Mouse (Mus musculus) B cell, adult 67 days (primary cell): ENCODE results near the gene Fibcd1. TPM values are rescaled to one million over a fixed set of nuclear protein-coding genes. Genes with fewer than 3 reads are reported as not detected.

Experiments used
- total RNA-seq, 2 experiments: library from RNA; stranded (reverse); gene quantifications; 4 replicates each; pipeline ENCODE4 v1.2.4; 2023

Fibcd1 gene
- total RNA-seq: not detected

DNA sequence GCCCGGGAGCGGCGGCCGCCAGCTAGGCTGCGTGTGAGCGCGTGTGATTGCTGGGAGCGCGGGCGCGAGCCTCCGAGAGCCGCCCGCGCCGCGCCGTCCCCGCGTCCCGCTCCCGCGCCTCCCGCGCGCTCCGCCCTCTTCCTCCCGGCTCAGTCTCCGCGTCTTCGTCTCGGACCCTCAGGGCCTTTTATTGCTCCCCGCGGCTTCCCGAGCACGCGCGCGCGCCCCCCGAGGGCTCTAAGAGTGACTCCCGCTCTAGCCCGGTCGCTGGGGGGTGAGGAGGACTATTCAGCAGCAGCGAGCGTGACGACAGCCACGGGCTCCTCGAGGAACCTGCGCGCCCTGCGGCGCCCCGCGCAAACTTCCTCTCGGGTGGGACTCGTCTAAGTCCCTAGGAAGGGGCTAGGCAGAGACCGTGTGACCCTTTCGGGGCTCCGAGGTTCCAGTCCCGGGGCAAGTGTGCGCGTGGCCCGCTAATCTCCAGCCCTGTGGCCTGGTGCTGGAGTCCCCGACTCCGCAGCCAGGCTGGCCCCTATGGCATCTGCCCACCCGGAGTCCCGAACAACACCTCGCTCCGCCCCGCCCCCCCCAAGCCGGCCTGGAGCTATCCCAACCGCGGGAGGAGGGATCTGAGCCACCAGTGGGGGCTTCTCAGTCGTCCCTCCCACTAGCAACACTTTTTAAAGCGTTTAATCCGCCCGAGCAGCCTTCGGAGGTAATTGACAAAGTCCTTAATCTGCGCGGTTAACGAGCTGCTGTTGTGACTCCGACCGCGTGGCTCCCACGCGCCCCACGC lies at the start of gene Fibcd1:
TSS of gene Fibcd1 (minus strand) at position 110 of the 796 bp plus-strand sequence.

DNA sequence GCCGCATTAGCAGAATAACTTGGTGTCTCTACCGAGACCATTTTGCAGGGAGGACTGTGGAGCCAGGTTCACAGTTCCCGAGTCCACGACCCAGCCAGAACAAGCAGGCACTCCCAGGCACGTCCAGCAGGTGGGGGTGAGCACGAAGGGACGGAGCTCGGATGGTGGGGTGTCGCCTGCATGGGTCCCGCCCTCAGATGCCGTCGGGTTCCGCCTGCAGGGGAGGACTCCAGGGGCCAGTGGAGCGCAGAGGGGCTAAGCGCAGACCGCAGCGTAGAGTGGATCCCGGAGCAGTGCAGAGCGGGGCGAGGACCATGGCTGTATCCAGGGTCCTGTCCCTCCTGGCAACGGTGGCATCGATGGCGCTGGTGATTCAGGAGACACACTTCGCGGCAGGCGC lies 41.2 kb upstream of the Fibcd1 start, which contains the start of gene Lamc3:
TSS of gene Lamc3 (plus strand) at position 262 of the 400 bp plus-strand sequence.

DNA sequence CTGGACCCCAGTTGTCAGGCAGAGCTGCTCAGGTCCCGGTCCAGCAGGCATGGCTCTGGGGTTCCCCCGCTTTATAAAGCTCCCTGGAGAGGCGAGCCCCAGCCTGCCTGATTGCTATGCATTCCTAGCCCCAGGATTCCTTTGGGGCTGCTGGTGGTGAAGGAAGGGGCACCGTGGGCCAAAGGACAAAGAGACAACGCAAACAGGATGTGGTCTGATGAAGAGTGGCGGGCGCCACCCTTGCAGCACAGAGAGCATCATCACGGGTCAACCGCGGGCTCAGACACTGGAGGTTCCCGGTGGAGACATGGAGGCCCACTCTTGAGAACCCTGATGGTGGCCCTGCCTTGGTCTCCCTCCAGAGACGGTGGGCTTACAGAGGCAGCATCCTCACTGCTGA lies 35.4 kb downstream of the Fibcd1 start, which contains the start of gene Qrfp:
TSS of gene Qrfp (minus strand) at position 137 of the 400 bp plus-strand sequence.

Other genes starting within 250 kb of the Fibcd1 start
- gene Prdm12, start 206.0 kb downstream of the Fibcd1 start, total RNA-seq: not detected
- 10 to 100 TPM; 46.8 to 50.8 TPM for gene Exosc2, start 175.3 kb downstream of the Fibcd1 start, total RNA-seq
- 10 to 100 TPM; 79.6 to 81.9 TPM for gene Abl1, start 157.6 kb downstream of the Fibcd1 start, total RNA-seq
- 1 to 10 TPM in 1 of 2 experiments, under 1 TPM in 1; 0.92 to 2.6 TPM for gene Qrfp, start 35.4 kb downstream of the Fibcd1 start, total RNA-seq
- not detected for gene Lamc3, start 41.3 kb upstream of the Fibcd1 start, total RNA-seq
- gene Aif1l, start 104.1 kb upstream of the Fibcd1 start, total RNA-seq: not detected
- gene Nup214, start 128.4 kb upstream of the Fibcd1 start, total RNA-seq: 100 to 1,000 TPM; 155 to 158 TPM
- gene Fam78a, start 238.9 kb upstream of the Fibcd1 start, total RNA-seq: 10 to 100 TPM; 21.2 to 21.3 TPM
- under 1 TPM in 1 of 2 experiments, not detected in 1; 0.64 TPM for gene Plpp7, start 249.5 kb upstream of the Fibcd1 start, total RNA-seq